Mouse (Mus musculus): ENCODE measurements around the gene Gabpa. TPM values are rescaled to one million over a fixed set of nuclear protein-coding genes. Genes with fewer than 3 reads are reported as not detected.

Gene Gabpa
- polyA plus RNA-seq, 1 experiment from 2014 or later, result 29.8 TPM

DNA sequence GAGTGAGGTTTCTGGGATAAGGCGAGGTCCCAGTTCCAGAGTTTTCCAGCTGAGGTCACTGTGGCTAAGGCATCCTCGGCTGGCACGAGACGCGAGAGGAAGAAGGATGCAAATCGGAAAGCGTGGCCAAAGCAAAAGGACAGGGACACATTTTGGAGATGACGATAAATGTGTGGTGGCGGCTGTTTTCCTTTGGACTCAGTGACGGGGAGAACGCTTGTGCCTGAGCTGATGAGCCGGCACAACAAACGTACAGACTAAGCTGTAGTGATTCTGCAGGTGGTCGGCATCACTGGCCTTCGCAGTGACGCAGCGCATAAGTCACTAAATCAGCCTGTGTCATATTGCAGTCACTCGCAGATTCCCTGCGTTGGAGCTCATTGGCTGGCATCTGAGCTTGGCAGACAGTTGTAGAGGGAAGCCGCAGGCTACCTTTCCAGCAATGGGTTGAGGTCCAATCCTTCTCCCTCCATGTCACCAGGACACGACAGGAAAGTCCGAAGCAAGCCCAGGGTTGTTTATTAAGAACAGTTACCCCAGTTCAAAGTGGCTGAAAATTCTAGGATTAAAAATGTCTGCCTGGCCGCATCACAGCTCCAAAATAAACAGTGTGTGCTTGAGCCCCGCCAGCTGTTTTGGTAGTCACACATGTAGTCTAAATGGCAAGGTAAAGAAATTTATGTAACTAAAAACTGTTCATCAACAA, 40.4 kb downstream of the Gabpa start:
- ATAC-seq, result no peak
- Histone ChIP-seq H3K36me3 (no peaks in the 10 kb centered on the region), H3K4me3 (replicated peaks) (0 out of 2 replicates have a peak overlapping the region, but pooled peaks have one; percentile 14), H3K4me1 (replicated peaks) (no peaks in the 10 kb centered on the region), H3K27ac (no peak overlapping the region), H3K9me3 (no peaks in the 10 kb centered on the region), H3K27me3 (replicated peaks) (no peaks in the 10 kb centered on the region), H3K4me2 (replicated peaks) (peak overlapping the region; percentile 43), H3K9ac (no peak overlapping the region)
- 59% methylated on average over 24 of the region's 24 CpGs for WGBS

DNA sequence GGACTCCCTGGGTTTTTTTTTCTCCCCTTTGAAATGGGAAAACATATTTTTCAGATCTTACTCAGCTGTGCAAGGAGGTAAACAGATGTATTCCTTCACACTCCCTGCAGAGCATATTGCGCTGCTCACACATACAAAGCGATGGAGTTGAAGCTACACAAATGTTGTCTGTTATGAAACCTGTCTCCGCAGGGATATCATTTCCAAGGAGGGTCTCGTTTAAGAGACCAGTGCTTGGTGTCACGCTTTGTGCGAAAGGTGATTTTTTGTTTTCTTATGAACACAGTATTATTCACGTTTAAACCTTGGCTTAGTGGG, 41.0 kb downstream of the Gabpa start:
- Histone ChIP-seq H3K27ac (no peak overlapping the region), H3K27me3 (replicated peaks) (no peaks in the 10 kb centered on the region), H3K4me3 (replicated peaks) (no peak overlapping the region), H3K9ac (no peak overlapping the region), H3K4me1 (replicated peaks) (no peaks in the 10 kb centered on the region), H3K36me3 (no peaks in the 10 kb centered on the region), H3K9me3 (no peaks in the 10 kb centered on the region), H3K4me2 (replicated peaks) (peak overlapping the region; percentile 43; the same call in 1 of the 2 replicates)
- no peak for ATAC-seq
- WGBS, result 52% methylated on average over 7 of the region's 7 CpGs

DNA sequence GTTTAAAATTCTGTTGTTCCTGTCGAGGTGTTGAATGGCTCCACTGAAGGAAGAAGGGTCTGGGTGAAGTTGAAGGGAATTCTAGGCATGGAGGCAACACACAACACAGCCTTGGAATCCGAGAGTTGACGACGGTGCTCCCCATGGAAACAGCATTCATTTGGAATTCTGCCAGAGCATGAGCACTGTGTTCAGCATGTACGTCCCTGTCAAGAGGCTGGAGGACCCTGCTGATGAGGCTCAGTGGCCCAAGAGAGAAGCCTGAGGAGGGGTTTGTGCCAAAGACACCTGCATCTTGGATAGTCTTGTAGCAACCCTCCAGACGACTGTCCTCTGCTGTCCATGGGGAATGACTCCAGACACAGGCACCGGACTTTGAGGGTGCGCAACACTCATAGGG, 41.4 kb downstream of the Gabpa start:
- H3K27me3 ChIP-seq (replicated peaks), result no peaks in the 10 kb centered on the region
- no peak overlapping the region for H3K4me3 ChIP-seq (replicated peaks)
- H3K36me3 ChIP-seq, result no peaks in the 10 kb centered on the region
- H3K4me1 ChIP-seq (replicated peaks), result no peaks in the 10 kb centered on the region
- no peaks in the 10 kb centered on the region for H3K9me3 ChIP-seq
- WGBS, result 50% methylated on average over 8 of the region's 8 CpGs
- H3K27ac ChIP-seq, result no peak overlapping the region
- no peak for ATAC-seq
- H3K4me2 ChIP-seq (replicated peaks), result 0 out of 2 replicates have a peak overlapping the region, but pooled peaks have one; percentile 15
- no peak overlapping the region for H3K9ac ChIP-seq

DNA sequence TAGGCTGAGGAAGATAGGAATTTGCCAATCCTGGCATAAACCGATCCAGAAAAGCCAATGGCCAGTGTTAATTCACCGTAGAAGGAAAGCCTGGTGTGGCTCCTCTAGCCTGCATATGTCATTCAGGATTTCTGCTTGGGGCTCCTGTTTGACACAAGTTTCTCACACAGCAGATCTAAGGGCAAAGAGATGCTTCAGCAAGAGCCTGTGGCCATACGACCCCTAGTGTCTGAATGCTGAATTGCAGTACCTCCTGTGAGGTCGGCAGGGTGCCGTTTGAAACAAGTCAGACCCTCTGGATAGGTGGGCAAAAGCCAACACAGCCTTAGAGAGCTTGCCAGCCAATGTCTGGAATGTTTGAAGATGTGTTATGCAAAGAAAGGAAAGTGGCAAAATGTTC, 44.4 kb downstream of the Gabpa start:
- Histone ChIP-seq H3K4me3 (replicated peaks) (no peak overlapping the region), H3K9ac (no peak overlapping the region), H3K27ac (no peak overlapping the region), H3K4me2 (replicated peaks) (no peak overlapping the region), H3K27me3 (replicated peaks) (no peaks in the 10 kb centered on the region), H3K9me3 (no peaks in the 10 kb centered on the region), H3K4me1 (replicated peaks) (no peaks in the 10 kb centered on the region), H3K36me3 (no peaks in the 10 kb centered on the region)
- no peak for ATAC-seq
- 24% methylated on average over 5 of the region's 5 CpGs for WGBS

DNA sequence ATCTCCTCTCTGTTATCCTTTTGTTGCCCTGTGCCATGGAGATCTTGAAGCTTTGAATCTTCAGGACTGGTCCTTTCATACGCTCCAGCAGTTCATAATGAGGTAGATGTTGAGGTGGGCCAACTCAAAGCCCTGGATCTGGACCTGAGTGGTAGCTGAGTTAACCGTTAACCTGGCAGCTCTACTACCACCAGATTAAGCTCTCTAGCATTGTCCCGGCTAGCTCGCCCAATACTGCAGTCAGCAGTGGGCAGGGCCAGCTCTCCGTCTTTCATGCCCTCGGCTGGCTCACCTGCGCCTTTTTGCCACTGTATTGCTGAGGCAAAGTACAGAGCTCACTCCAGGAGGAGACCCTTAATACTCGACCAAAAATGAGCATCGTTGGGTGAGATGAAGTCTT, 46.4 kb downstream of the Gabpa start:
- Histone ChIP-seq H3K4me2 (replicated peaks) (no peak overlapping the region), H3K9ac (no peak overlapping the region), H3K4me1 (replicated peaks) (no peaks in the 10 kb centered on the region), H3K4me3 (replicated peaks) (no peak overlapping the region), H3K27me3 (replicated peaks) (no peaks in the 10 kb centered on the region), H3K9me3 (no peaks in the 10 kb centered on the region), H3K36me3 (no peaks in the 10 kb centered on the region), H3K27ac (no peak overlapping the region)
- ATAC-seq, result no peak
- WGBS, result 81% methylated on average over 9 of the region's 9 CpGs

DNA sequence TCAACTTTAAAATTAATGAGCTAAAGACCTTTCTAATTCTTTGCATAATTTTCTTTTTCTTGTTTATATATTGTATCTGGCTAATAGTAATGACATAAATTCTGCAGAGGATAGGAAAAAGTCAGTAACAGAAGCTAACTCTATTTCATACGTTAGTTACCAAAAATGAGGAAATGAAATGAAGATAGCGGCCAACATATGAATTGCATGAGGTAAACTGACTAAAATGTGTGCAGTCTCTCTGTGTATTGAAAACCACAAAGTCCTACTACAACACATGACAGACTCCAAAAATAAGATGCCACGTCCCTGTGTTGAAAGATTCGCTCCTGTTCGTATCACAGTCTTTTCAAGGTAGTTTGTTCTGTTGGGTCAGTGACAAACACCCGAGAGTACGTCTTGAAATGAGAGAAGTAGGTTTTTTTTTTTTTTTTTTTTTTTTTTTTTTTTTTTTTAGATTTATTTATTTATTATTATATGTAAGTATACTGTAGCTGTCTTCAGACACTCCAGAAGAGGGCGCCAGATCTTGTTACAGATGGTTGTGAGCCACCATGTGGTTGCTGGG, 47.1 kb downstream of the Gabpa start:
- H3K27me3 ChIP-seq (replicated peaks), result no peaks in the 10 kb centered on the region
- H3K36me3 ChIP-seq, result no peaks in the 10 kb centered on the region
- no peaks in the 10 kb centered on the region for H3K4me1 ChIP-seq (replicated peaks)
- no peak overlapping the region for H3K4me2 ChIP-seq (replicated peaks)
- no peak overlapping the region for H3K27ac ChIP-seq
- ATAC-seq, result no peak
- H3K4me3 ChIP-seq (replicated peaks), result no peak overlapping the region
- no peak overlapping the region for H3K9ac ChIP-seq
- 82% methylated on average over 8 of the region's 8 CpGs for WGBS
- no peaks in the 10 kb centered on the region for H3K9me3 ChIP-seq

DNA sequence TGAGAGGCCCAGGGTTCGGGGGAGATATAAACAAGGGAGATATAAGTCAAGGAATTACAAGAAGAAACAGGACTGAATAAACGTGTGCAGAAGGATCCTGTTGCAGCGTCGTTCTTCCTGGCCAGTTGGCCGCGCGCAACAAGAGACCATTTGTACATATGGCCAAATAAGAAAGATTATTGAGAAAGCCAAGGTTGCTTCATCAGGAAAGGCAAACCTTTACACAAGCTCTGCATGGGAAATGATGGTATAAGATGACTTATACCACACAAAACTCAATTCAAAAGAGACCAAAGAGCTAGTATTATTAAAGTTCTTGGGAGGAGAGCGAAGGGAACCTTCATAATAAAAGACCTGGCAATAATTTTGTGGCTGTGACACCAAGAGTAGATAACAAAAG, 49.8 kb downstream of the Gabpa start:
- no peaks in the 10 kb centered on the region for H3K9me3 ChIP-seq
- 82% methylated on average over 8 of the region's 8 CpGs for WGBS
- ATAC-seq, result no peak

DNA sequence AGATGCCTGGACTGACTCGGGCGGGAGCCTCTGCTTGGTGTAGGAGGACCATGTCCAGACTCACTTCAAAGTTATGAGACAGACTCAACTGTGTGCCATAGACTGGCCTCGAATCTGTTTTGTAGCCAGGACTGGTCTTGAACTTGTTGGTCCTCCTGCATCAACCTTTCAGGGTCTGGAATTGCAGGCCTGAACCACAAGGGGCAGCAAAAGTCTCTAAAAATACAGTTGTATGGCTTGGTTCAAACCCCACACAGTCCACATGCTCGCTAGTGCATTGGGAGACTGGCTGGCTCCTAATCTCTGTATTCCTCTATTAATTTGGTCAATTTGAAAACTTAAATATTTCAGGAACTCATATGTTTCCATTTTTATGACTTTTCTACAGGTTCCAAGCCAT, 68.3 kb downstream of the Gabpa start:
- Histone ChIP-seq H3K36me3 (no peaks in the 10 kb centered on the region), H3K4me2 (replicated peaks) (no peak overlapping the region), H3K27ac (no peak overlapping the region), H3K4me1 (replicated peaks) (no peaks in the 10 kb centered on the region), H3K9ac (no peak overlapping the region), H3K27me3 (replicated peaks) (no peaks in the 10 kb centered on the region), H3K9me3 (no peaks in the 10 kb centered on the region), H3K4me3 (replicated peaks) (no peak overlapping the region)
- no peak for ATAC-seq
- 90% methylated on average over 4 of the region's 4 CpGs for WGBS

More for the DNA sequence above, 49.8 kb downstream of the Gabpa start:
- no peaks in the 10 kb centered on the region for H3K27me3 ChIP-seq (replicated peaks)
- H3K27ac ChIP-seq, result no peak overlapping the region
- H3K9ac ChIP-seq, result no peak overlapping the region
- H3K4me3 ChIP-seq (replicated peaks), result no peak overlapping the region
- H3K4me1 ChIP-seq (replicated peaks), result no peaks in the 10 kb centered on the region
- no peaks in the 10 kb centered on the region for H3K36me3 ChIP-seq
- no peak overlapping the region for H3K4me2 ChIP-seq (replicated peaks)

DNA sequence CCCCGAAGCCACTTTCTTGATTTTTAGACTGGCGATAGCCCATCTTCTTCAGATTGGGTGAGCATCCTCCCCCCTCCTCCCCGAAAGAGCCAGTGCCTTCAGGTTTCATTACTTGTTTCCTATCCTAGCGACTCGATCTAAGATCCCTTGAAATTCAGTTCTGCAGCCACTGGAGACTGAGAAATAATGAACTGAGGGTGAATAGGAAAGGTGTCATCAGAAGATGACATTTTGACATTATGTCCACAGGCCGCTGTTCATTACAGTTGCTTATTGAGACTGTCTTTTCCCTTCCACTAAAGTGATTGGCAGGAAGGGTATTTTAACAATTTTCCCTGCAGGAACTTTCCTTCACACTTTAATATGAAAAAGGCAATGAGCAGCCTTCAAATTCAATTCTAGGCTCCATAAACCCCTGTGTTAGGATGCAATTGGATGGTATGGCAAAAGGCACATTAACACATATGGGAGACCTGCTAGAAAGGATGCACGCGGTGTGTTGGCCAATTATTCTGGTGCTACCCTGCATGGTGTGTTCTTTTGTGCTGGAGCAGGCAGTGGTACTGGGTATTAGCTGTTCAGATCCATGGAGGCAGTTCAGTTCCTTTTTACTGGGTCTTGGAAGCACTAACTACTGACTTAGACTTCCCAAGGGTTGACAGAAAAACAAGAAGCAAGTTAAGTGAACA, 76.9 kb downstream of the Gabpa start:
- 90% methylated on average over 8 of the region's 8 CpGs for WGBS
- no peaks in the 10 kb centered on the region for H3K36me3 ChIP-seq
- H3K27me3 ChIP-seq (replicated peaks), result no peaks in the 10 kb centered on the region
- no peak overlapping the region for H3K4me2 ChIP-seq (replicated peaks)
- H3K27ac ChIP-seq, result no peak overlapping the region
- ATAC-seq, result no peak
- H3K9ac ChIP-seq, result no peak overlapping the region
- no peak overlapping the region for H3K4me3 ChIP-seq (replicated peaks)
- no peaks in the 10 kb centered on the region for H3K4me1 ChIP-seq (replicated peaks)
- no peaks in the 10 kb centered on the region for H3K9me3 ChIP-seq

Other genes starting within 250 kb of the Gabpa start
- gene Mrpl39, start 99.2 kb upstream of the Gabpa start, polyA plus RNA-seq (2015; fragmentation: Nextera tagmentation; extraction: Ambion mirVana), result 47.3 and 48.9 TPM in 2 replicates
- gene Jam2, start 60.8 kb upstream of the Gabpa start, polyA plus RNA-seq (2015; fragmentation: Nextera tagmentation; extraction: Ambion mirVana), result 5.4 and 5.6 TPM in 2 replicates
- 1,058 and 1,111 TPM in 2 replicates for gene Atp5j, start 700 bp downstream of the Gabpa start, polyA plus RNA-seq (2015; fragmentation: Nextera tagmentation; extraction: Ambion mirVana)

Measured in intestine, embryonic 15.5 days (tissue).